16 mouse cellular contexts compared by ENCODE assay signal in the genomic region with DNA sequence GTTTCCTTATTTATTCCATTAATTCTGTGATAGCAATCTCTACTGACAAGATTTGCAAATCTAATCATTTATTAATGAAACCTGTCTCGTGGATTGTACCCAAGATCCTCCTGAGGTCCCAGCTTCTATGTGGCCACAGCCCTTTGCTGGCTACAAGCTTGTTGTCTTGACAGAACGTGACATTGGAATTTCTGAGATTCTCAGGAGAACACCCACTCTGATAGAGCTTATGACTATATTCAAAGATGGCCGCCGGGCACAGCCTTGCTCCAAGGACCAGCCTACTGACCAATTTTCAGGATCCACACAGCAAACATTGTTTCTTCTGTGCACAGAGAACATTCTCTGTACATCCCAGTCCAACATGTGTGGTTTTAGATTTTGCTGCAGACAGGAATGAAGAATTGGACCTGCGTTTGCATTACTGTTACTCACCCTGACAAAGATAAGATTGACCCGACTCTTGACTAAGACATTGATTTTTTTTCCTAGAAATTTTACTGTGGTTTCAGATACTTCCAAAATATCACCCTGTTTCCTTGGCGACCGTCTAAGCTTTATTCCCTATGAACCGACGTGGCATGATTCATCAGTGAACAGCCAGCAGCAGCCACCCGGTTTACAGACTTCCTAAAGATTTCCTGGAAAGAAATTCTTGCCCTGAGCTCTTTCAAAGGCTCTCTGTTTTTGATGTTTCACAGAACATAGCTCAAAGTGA.
A peak's percentile ranks its signal among the peaks of the same experiment; 100 is the strongest.
DNase-seq lines count a peak whose midpoint lies in the region; ATAC-seq lines count a peak whose summit lies in the region.
"Had no signal": no experiment of that assay in that cellular context is flagged by ENCODE, and none has a peak within 500 bp of the region (broad histone marks: within the 10 kb centered on the region; RNA-seq: fewer than 3 reads in every experiment).

No protein-coding gene starts in this region.

- ATAC-seq in forebrain, embryonic 15.5 days (replicated peaks), result no peak; the same call in 1 of the 2 replicates
- no peak for ATAC-seq in forebrain, embryonic 16.5 days
- 0 out of 2 replicates have a peak, but pooled peaks have one; percentile 29 for ATAC-seq in midbrain, embryonic 16.5 days
- no peak for ATAC-seq in activated CD4-positive, CD25-positive, alpha-beta regulatory T cell, adult 4 months

- DNase-seq in forebrain, embryonic 10.5 days (ENCODE audit: extremely low spot score, low spot score), result no peak
- DNase-seq in 3T3-L1 (ENCODE audit: low read depth, low spot score), result peak; percentile 85
- DNase-seq in layer of hippocampus, postnatal 25 days (ENCODE audit: extremely low spot score in 1 of 2, low spot score in 1 of 2), result no peak
- DNase-seq: heart, adult 18-20 months; kidney, adult 9 months; kidney, postnatal 36 days; lung, postnatal 10 days; thymus, postnatal 25 days had no signal

- no peak overlapping the region for H3K9ac ChIP-seq in forebrain, embryonic 15.5 days (replicated peaks)
- no peak overlapping the region for H3K9ac ChIP-seq in forebrain, embryonic 16.5 days (replicated peaks; ENCODE audit: low read depth, low read length)
- H3K9ac ChIP-seq in midbrain, embryonic 16.5 days (ENCODE audit: low read depth, low read length), result no peak overlapping the region
- H3K9ac ChIP-seq: embryonic facial prominence, embryonic 13.5 days; heart, embryonic 15.5 days; liver, embryonic 15.5 days had no signal

- 68% methylated on average over 11 of the region's 11 CpGs for WGBS in forebrain, embryonic 15.5 days
- 90% methylated on average over 11 of the region's 11 CpGs for WGBS in forebrain, embryonic 10.5 days
- WGBS in forebrain, embryonic 16.5 days, result 65% methylated on average over 11 of the region's 11 CpGs
- 51% methylated on average over 11 of the region's 11 CpGs for WGBS in midbrain, embryonic 16.5 days

- no peaks in the 10 kb centered on the region for H3K36me3 ChIP-seq in forebrain, embryonic 15.5 days
- no peaks in the 10 kb centered on the region for H3K36me3 ChIP-seq in forebrain, embryonic 10.5 days (replicated peaks)
- H3K36me3 ChIP-seq in forebrain, embryonic 16.5 days (ENCODE audit: control insufficient read depth, insufficient read depth), result no peaks in the 10 kb centered on the region
- no peaks in the 10 kb centered on the region for H3K36me3 ChIP-seq in midbrain, embryonic 16.5 days (ENCODE audit: control insufficient read depth, insufficient read depth, low read length)
- H3K36me3 ChIP-seq: embryonic facial prominence, embryonic 13.5 days; heart, embryonic 15.5 days; liver, embryonic 15.5 days had no signal

- no peak overlapping the region for H3K4me3 ChIP-seq in forebrain, embryonic 15.5 days
- no peak overlapping the region for H3K4me3 ChIP-seq in forebrain, embryonic 10.5 days
- H3K4me3 ChIP-seq in forebrain, embryonic 16.5 days (replicated peaks; ENCODE audit: low read length), result no peak overlapping the region
- no peak overlapping the region for H3K4me3 ChIP-seq in midbrain, embryonic 16.5 days (ENCODE audit: low read depth, low read length)
- H3K4me3 ChIP-seq: embryonic facial prominence, embryonic 13.5 days; heart, embryonic 15.5 days; liver, embryonic 15.5 days had no signal

- peaks cover 39% of the 10 kb centered on the region for H3K4me1 ChIP-seq in forebrain, embryonic 15.5 days
- H3K4me1 ChIP-seq in forebrain, embryonic 10.5 days, result peaks cover 42% of the 10 kb centered on the region
- peaks cover 35% of the 10 kb centered on the region for H3K4me1 ChIP-seq in forebrain, embryonic 16.5 days (replicated peaks; ENCODE audit: control insufficient read depth, insufficient read depth, low read length)
- H3K4me1 ChIP-seq in midbrain, embryonic 16.5 days (ENCODE audit: control insufficient read depth, insufficient read depth, low read length), result peaks cover 23% of the 10 kb centered on the region
- H3K4me1 ChIP-seq: liver, embryonic 15.5 days had no signal

- H3K9me3 ChIP-seq in forebrain, embryonic 15.5 days, result no peaks in the 10 kb centered on the region
- peaks cover 6% of the 10 kb centered on the region; the same call in 1 of the 2 replicates for H3K9me3 ChIP-seq in forebrain, embryonic 10.5 days
- no peaks in the 10 kb centered on the region; the same call in 1 of the 2 replicates for H3K9me3 ChIP-seq in forebrain, embryonic 16.5 days (ENCODE audit: control insufficient read depth, low read length)
- H3K9me3 ChIP-seq in midbrain, embryonic 16.5 days (replicated peaks; ENCODE audit: control insufficient read depth, low read length, poor library complexity, severe bottlenecking), result peaks cover 4% of the 10 kb centered on the region; the same call in 1 of the 2 replicates
- H3K9me3 ChIP-seq: embryonic facial prominence, embryonic 13.5 days; heart, embryonic 15.5 days; liver, embryonic 15.5 days had no signal

- no peaks in the 10 kb centered on the region for H3K27me3 ChIP-seq in forebrain, embryonic 15.5 days
- no peaks in the 10 kb centered on the region for H3K27me3 ChIP-seq in forebrain, embryonic 10.5 days (ENCODE audit: poor library complexity, severe bottlenecking)
- no peaks in the 10 kb centered on the region for H3K27me3 ChIP-seq in forebrain, embryonic 16.5 days (replicated peaks; ENCODE audit: control insufficient read depth, insufficient read depth, low read length)
- no peaks in the 10 kb centered on the region for H3K27me3 ChIP-seq in midbrain, embryonic 16.5 days (ENCODE audit: control insufficient read depth, insufficient read depth, low read depth, low read length)
- H3K27me3 ChIP-seq: embryonic facial prominence, embryonic 13.5 days; heart, embryonic 15.5 days; liver, embryonic 15.5 days had no signal

- no peak overlapping the region for H3K4me2 ChIP-seq in forebrain, embryonic 15.5 days (replicated peaks)
- H3K4me2 ChIP-seq in forebrain, embryonic 16.5 days (ENCODE audit: low read length), result no peak overlapping the region
- no peak overlapping the region for H3K4me2 ChIP-seq in midbrain, embryonic 16.5 days (ENCODE audit: low read length)
- H3K4me2 ChIP-seq: embryonic facial prominence, embryonic 13.5 days; heart, embryonic 15.5 days; liver, embryonic 15.5 days had no signal

- H3K27ac ChIP-seq in forebrain, embryonic 15.5 days (replicated peaks), result 0 out of 2 replicates have a peak overlapping the region, but pooled peaks have one; percentile 5
- H3K27ac ChIP-seq in forebrain, embryonic 10.5 days, result no peak overlapping the region
- 0 out of 2 replicates have a peak overlapping the region, but pooled peaks have one; percentile 1 for H3K27ac ChIP-seq in forebrain, embryonic 16.5 days (ENCODE audit: low read length)
- peak overlapping the region; percentile 53; the same call in 1 of the 2 replicates for H3K27ac ChIP-seq in midbrain, embryonic 16.5 days (ENCODE audit: low read length)
- H3K27ac ChIP-seq: embryonic facial prominence, embryonic 13.5 days; heart, embryonic 15.5 days; liver, embryonic 15.5 days; stomach, postnatal 0 days had no signal
